Mouse (Mus musculus) Patski (cell line): ENCODE data around the gene Cd2. TPM values are rescaled to one million over a fixed set of nuclear protein-coding genes. Genes with fewer than 3 reads are reported as not detected.

Source experiments
- ATAC-seq: fragments of 100-300 bp; one replicate; pipeline ENCODE4 v1.8.0; 2021
- CTCF ChIA-PET: fragments of 350-600 bp; sonication (Branson Sonifier 250); formaldehyde crosslinking; loops from one replicate; lab custom pipeline; 2022; ENCODE audit warnings: inconsistent platforms; lab: Charles Lee
- POLR2A ChIA-PET: fragments of 350-600 bp; sonication (Branson Sonifier 250); formaldehyde crosslinking; loops from one replicate; lab custom pipeline; 2022; ENCODE audit warnings: antibody characterized with exemption, inconsistent platforms; lab: Charles Lee
- DNase-seq: peaks from one replicate; pipeline ENCODE4 v3.0.0-alpha.2; 2011; ENCODE audit warnings: low read depth, low spot score
- H3K27me3 ChIP-seq: fragments of 371-371 bp; one replicate; pipeline ENCODE4 v1.5.1; 2021
- CTCF ChIP-seq: fragments of 100-300 bp; IDR thresholded peaks from one replicate; pipeline ENCODE4 v1.5.1; 2021
- in situ Hi-C: fragments of 300-500 bp; cut with MboI; formaldehyde crosslinking; loops from 3 replicates; pipeline ENCODE4 v1.11.1; 2018; ENCODE audit warnings: low pct_unique_long_range_greater_than_20kb, mixed read lengths
- polyA plus RNA-seq: library from polyadenylated mRNA; unstranded; gene quantifications from one replicate; pipeline ENCODE4 v1.2.3, GENCODE M21; 2021

The Cd2 gene
- polyA plus RNA-seq, 1 experiment from 2014 or later = not detected

GRCm38 (mm10) chr3:101285851-101286250 lies 1.9 kb downstream of the Cd2 start:
- DNase-seq (no peak), ATAC-seq (no peak)
- peaks cover 5% of the 10 kb centered on the region for H3K27me3 ChIP-seq
- in situ Hi-C loops = no loop called here
- ChIA-PET CTCF (interaction anchor here (0.8 to 1.5 kb wide), 2 partner anchors 312 to 369 kb away, joined by 3 to 4 read pairs; no protein-coding TSS in a partner anchor), POLR2A (no interaction called here)
- TF ChIP-seq CTCF = no peak

- no peak for TF ChIP-seq CTCF
- no peak for DNase-seq
- ChIA-PET CTCF (no interaction called here), POLR2A (no interaction called here)
- in situ Hi-C loops = no loop called here
- peaks cover 6% of the 10 kb centered on the region for H3K27me3 ChIP-seq
- no peak for ATAC-seq
Measured at GRCm38 (mm10) chr3:101285021-101285615, 2.6 kb downstream of the Cd2 start.

GRCm38 (mm10) chr3:101283869-101284706 lies 3.7 kb downstream of the Cd2 start:
- POLR2A ChIA-PET = no interaction called here
- DNase-seq (no peak), ATAC-seq (no peak)
- peaks cover 5% of the 10 kb centered on the region for H3K27me3 ChIP-seq
- no peak for TF ChIP-seq CTCF
- in situ Hi-C loops = no loop called here
- CTCF ChIA-PET = no interaction called here

- CTCF ChIA-PET = no interaction called here
- no peak for TF ChIP-seq CTCF
- in situ Hi-C loops = no loop called here
Measured at GRCm38 (mm10) chr3:101283441-101283840, 4.3 kb downstream of the Cd2 start.

GRCm38 (mm10) chr3:101282556-101283180 lies 5.1 kb downstream of the Cd2 start:
- in situ Hi-C loops = no loop called here
- TF ChIP-seq CTCF = no peak
- ATAC-seq = no peak
- POLR2A ChIA-PET = no interaction called here
- no peak for DNase-seq
- peaks cover 10% of the 10 kb centered on the region for H3K27me3 ChIP-seq
- CTCF ChIA-PET = interaction anchor here (1.2 to 1.5 kb wide), 2 partner anchors 12 to 296 kb away, joined by 3 to 6 read pairs; no protein-coding TSS in a partner anchor

More at GRCm38 (mm10) chr3:101283441-101283840, 4.3 kb downstream of the Cd2 start:
- POLR2A ChIA-PET = no interaction called here
- DNase-seq (no peak), ATAC-seq (no peak)
- peaks cover 8% of the 10 kb centered on the region for H3K27me3 ChIP-seq

GRCm38 (mm10) chr3:101281841-101282240 lies 5.9 kb downstream of the Cd2 start:
- ChIA-PET CTCF (interaction anchor here (0.7 to 1.5 kb wide), 3 partner anchors 12 to 295 kb away, joined by 3 to 6 read pairs (median 3); no protein-coding TSS in a partner anchor), POLR2A (interaction anchor here (0.6 to 0.7 kb wide), 2 partner anchors 11 to 23 kb away, joined by 3 read pairs; no protein-coding TSS in a partner anchor)
- DNase-seq (no peak), ATAC-seq (no peak)
- peaks cover 10% of the 10 kb centered on the region for H3K27me3 ChIP-seq
- in situ Hi-C loops = no loop called here
- TF ChIP-seq CTCF = no peak

GRCm38 (mm10) chr3:101280348-101281311 lies 7.1 kb downstream of the Cd2 start:
- peaks cover 10% of the 10 kb centered on the region for H3K27me3 ChIP-seq
- ATAC-seq (no peak), DNase-seq (no peak)
- POLR2A ChIA-PET = interaction anchor here (0.7 kb wide), 1 partner anchor 606 kb away, joined by 6 read pairs; no protein-coding TSS in a partner anchor
- CTCF ChIA-PET = interaction anchor here (1.1 to 1.5 kb wide), 2 partner anchors 14 kb away, joined by 3 to 6 read pairs; no protein-coding TSS in a partner anchor
- in situ Hi-C loops = no loop called here
- TF ChIP-seq CTCF = no peak

- H3K27me3 ChIP-seq = peaks cover 10% of the 10 kb centered on the region
- TF ChIP-seq CTCF = no peak
- ATAC-seq = no peak
- in situ Hi-C loops = no loop called here
- POLR2A ChIA-PET = no interaction called here
- DNase-seq = no peak
- CTCF ChIA-PET = interaction anchor here (1.1 kb wide), 1 partner anchor 16 kb away, joined by 3 read pairs; no protein-coding TSS in a partner anchor
Measured at GRCm38 (mm10) chr3:101279561-101279960, 8.2 kb downstream of the Cd2 start.

- no peak for DNase-seq
- no peak for TF ChIP-seq CTCF
- in situ Hi-C loops = no loop called here
- ChIA-PET POLR2A (no interaction called here), CTCF (no interaction called here)
- no peak for ATAC-seq
- H3K27me3 ChIP-seq = peaks cover 10% of the 10 kb centered on the region
Measured at GRCm38 (mm10) chr3:101278396-101278795, 9.3 kb downstream of the Cd2 start.

GRCm38 (mm10) chr3:101277830-101278229 lies 9.9 kb downstream of the Cd2 start:
- DNase-seq (no peak), ATAC-seq (no peak)
- ChIA-PET CTCF (interaction anchor here (1.1 kb wide), 1 partner anchor 11 kb away, joined by 3 read pairs; no protein-coding TSS in a partner anchor), POLR2A (no interaction called here)
- peaks cover 10% of the 10 kb centered on the region for H3K27me3 ChIP-seq
- in situ Hi-C loops = no loop called here
- no peak for TF ChIP-seq CTCF
